Mouse (Mus musculus): ENCODE measurements at regions not wholly inside any gene's neighbourhood (a gene's known extent, or its start where the extent isn't known, plus 50 kb on each side); places are given as distances from the start of the nearest gene placed in this dataset.

DNA sequence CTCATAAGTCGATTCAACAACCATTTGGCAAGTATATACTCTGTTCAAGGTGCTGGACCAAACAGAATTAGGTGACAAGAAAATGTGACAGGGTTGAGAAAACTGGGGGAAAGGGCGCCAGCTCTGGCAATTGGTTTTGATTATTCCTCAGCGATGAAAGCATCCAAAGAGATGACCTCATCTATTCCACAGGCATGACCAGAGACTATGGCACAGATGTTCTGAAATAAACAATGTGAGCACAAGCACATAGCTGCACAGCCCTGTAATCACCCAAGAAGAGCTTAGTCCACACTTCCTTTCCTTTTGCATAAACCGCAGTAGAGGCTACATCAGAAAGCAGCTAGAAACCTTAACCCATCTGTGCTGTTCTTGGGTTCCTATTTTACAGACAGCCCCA is 272.6 kb upstream of the Tmc3 start:
- ATAC-seq (replicated peaks; ENCODE audit: insufficient number of reproducible peaks, low FRiP score, low TSS enrichment, low read depth) (no peak), DNase-seq (ENCODE audit: low spot score) (peak; percentile 9)
- no peaks in the 10 kb centered on the region for H3K27me3 ChIP-seq (ENCODE audit: control insufficient read depth, insufficient read depth, low read length)
- no peak overlapping the region for H3K4me3 ChIP-seq (ENCODE audit: low read depth, low read length)
- 69% methylated on average over 4 of the region's 4 CpGs for WGBS
- no peaks in the 10 kb centered on the region for H3K4me1 ChIP-seq (ENCODE audit: control insufficient read depth, insufficient read depth, low read length)
- H3K9me3 ChIP-seq (replicated peaks; ENCODE audit: control insufficient read depth, low read length), result no peaks in the 10 kb centered on the region
- H3K4me2 ChIP-seq (ENCODE audit: low read depth, low read length), result no peak overlapping the region
- no peak overlapping the region for H3K27ac ChIP-seq (replicated peaks; ENCODE audit: low read depth, low read length)
- H3K36me3 ChIP-seq (replicated peaks; ENCODE audit: control insufficient read depth, insufficient read depth, low read depth, low read length), result no peaks in the 10 kb centered on the region
- H3K9ac ChIP-seq (replicated peaks; ENCODE audit: low read length), result no peak overlapping the region

DNA sequence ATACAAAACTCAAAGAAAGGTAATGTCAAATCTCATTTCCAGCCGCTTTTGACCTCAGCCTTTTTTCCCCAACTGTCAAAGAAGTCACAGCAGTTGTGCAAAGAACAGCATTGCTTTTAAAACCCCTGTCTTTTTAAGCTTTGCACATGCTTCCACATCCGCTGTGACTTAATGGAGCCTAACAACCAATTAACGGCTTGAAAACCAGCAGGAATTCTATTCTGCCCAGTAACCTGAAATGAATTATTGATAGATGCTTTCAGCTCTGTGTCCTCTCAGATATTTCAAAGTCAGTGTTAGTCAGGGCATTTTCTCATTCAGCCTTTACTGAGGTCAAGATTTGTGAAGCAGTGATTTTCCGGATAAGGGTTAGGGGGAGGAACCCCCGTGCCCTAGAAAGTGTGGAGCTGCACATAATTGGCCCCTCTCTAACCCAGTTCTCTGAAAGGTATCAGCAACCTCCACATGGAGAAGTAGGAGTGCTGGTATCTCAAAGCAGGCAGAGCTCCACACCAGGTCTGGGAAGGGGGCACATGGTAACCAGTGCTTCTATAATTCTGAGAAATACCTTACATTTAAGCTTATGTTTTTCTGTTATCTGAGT is 254.8 kb upstream of the Tmc3 start:
- H3K9me3 ChIP-seq (replicated peaks; ENCODE audit: control insufficient read depth, low read length), result no peaks in the 10 kb centered on the region
- H3K36me3 ChIP-seq (replicated peaks; ENCODE audit: control insufficient read depth, insufficient read depth, low read depth, low read length), result no peaks in the 10 kb centered on the region
- no peak overlapping the region for H3K4me3 ChIP-seq (ENCODE audit: low read depth, low read length)
- no peaks in the 10 kb centered on the region for H3K27me3 ChIP-seq (ENCODE audit: control insufficient read depth, insufficient read depth, low read length)
- WGBS, result 59% methylated on average over 5 of the region's 5 CpGs
- no peaks in the 10 kb centered on the region for H3K4me1 ChIP-seq (ENCODE audit: control insufficient read depth, insufficient read depth, low read length)
- H3K4me2 ChIP-seq (ENCODE audit: low read depth, low read length), result no peak overlapping the region
- H3K9ac ChIP-seq (replicated peaks; ENCODE audit: low read length), result no peak overlapping the region
- DNase-seq (ENCODE audit: low spot score) (no peak), ATAC-seq (replicated peaks; ENCODE audit: insufficient number of reproducible peaks, low FRiP score, low TSS enrichment, low read depth) (0 out of 2 replicates have a peak, but pooled peaks have one; percentile 52)
- H3K27ac ChIP-seq (replicated peaks; ENCODE audit: low read depth, low read length), result no peak overlapping the region

DNA sequence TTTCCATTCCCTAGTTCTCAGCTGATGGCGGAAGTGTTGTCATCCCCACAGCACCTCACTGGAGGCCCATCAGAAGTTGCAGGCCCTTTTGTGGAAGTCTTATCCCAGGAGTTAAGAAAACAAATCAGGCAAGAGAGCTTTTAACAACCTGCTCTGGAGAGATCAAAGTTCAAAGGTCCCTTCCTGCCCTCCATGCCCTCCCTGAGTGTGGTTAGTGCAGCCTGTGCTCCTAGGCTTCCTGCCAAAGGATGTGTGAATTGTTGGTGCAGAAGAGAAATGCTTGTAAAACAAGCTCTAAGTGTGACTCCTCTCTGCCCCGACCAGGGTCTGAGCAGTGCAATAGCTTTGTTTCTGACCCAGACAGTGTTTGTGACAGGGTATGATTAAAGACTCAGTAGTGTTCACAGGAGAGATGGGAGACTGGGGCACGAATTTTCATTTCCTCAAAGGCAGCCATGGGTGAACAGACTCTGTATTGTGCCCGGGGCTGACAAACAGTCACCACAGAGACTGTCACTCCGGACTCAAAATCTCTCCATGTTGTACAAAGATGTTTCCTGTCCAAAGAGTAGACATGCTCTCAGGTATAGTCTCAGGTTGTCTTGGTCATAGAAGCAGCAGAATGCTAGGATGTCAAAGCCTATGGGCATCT is 237.5 kb upstream of the Tmc3 start:
- WGBS, result 43% methylated on average over 5 of the region's 5 CpGs
- Histone ChIP-seq H3K4me2 (ENCODE audit: low read depth, low read length) (no peak overlapping the region), H3K4me3 (ENCODE audit: low read depth, low read length) (no peak overlapping the region), H3K9me3 (replicated peaks; ENCODE audit: control insufficient read depth, low read length) (no peaks in the 10 kb centered on the region), H3K36me3 (replicated peaks; ENCODE audit: control insufficient read depth, insufficient read depth, low read depth, low read length) (no peaks in the 10 kb centered on the region), H3K9ac (replicated peaks; ENCODE audit: low read length) (no peak overlapping the region), H3K27ac (replicated peaks; ENCODE audit: low read depth, low read length) (no peak overlapping the region), H3K4me1 (ENCODE audit: control insufficient read depth, insufficient read depth, low read length) (no peaks in the 10 kb centered on the region), H3K27me3 (ENCODE audit: control insufficient read depth, insufficient read depth, low read length) (no peaks in the 10 kb centered on the region)
- no peak for ATAC-seq (replicated peaks; ENCODE audit: insufficient number of reproducible peaks, low FRiP score, low TSS enrichment, low read depth)
- no peak for DNase-seq (ENCODE audit: low spot score)

DNA sequence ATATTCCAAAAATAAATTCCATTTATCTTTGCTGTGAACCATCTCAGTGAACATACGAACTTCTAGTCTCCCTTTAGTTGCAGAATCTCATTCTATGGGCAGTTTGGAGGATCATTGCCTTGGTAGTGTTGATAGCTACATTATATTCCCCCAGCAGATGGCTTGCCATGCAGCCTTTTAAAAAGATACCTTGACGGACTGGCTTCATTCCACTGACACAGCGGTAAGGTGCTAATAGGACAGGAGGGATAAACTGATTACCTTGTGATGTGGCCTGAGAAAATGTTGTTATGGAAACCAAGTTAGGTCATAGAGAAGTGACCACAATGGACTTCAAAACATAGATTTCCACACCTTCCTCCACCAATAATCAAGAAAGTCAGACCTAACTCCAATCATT is 215.5 kb upstream of the Tmc3 start:
- Histone ChIP-seq H3K27ac (replicated peaks; ENCODE audit: low read depth, low read length) (no peak overlapping the region), H3K4me3 (ENCODE audit: low read depth, low read length) (no peak overlapping the region), H3K4me2 (ENCODE audit: low read depth, low read length) (no peak overlapping the region), H3K27me3 (ENCODE audit: control insufficient read depth, insufficient read depth, low read length) (no peaks in the 10 kb centered on the region), H3K9ac (replicated peaks; ENCODE audit: low read length) (no peak overlapping the region), H3K9me3 (replicated peaks; ENCODE audit: control insufficient read depth, low read length) (no peaks in the 10 kb centered on the region), H3K36me3 (replicated peaks; ENCODE audit: control insufficient read depth, insufficient read depth, low read depth, low read length) (no peaks in the 10 kb centered on the region), H3K4me1 (ENCODE audit: control insufficient read depth, insufficient read depth, low read length) (no peaks in the 10 kb centered on the region)
- DNase-seq (ENCODE audit: low spot score) (no peak), ATAC-seq (replicated peaks; ENCODE audit: insufficient number of reproducible peaks, low FRiP score, low TSS enrichment, low read depth) (no peak)
- WGBS, result 86% methylated on average over 3 of the region's 3 CpGs

DNA sequence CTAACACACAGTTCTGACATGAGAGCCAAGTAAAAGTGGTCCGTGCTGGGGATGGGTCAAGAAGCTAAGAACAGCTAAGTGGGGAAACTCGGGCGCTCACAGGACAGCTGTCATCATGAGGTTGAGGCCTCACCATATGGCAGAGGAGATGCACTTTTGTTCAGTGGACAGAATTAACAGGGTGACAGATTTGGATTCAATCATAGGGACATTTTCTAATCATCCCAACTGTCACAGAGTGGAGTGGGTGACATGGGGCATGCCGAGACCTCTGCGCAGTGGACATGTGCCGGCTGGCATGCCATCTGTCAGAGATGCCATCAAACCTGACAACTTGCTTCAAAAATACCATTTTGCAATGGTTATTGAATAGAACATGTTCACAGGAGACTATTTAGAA is 215.1 kb upstream of the Tmc3 start:
- H3K27ac ChIP-seq (replicated peaks; ENCODE audit: low read depth, low read length), result no peak overlapping the region
- 93% methylated on average over 6 of the region's 6 CpGs for WGBS
- no peak for ATAC-seq (replicated peaks; ENCODE audit: insufficient number of reproducible peaks, low FRiP score, low TSS enrichment, low read depth)
- H3K36me3 ChIP-seq (replicated peaks; ENCODE audit: control insufficient read depth, insufficient read depth, low read depth, low read length), result no peaks in the 10 kb centered on the region
- no peaks in the 10 kb centered on the region for H3K27me3 ChIP-seq (ENCODE audit: control insufficient read depth, insufficient read depth, low read length)
- DNase-seq (ENCODE audit: low spot score), result no peak
- H3K9ac ChIP-seq (replicated peaks; ENCODE audit: low read length), result no peak overlapping the region
- H3K4me2 ChIP-seq (ENCODE audit: low read depth, low read length), result no peak overlapping the region
- no peaks in the 10 kb centered on the region for H3K4me1 ChIP-seq (ENCODE audit: control insufficient read depth, insufficient read depth, low read length)
- no peak overlapping the region for H3K4me3 ChIP-seq (ENCODE audit: low read depth, low read length)
- no peaks in the 10 kb centered on the region for H3K9me3 ChIP-seq (replicated peaks; ENCODE audit: control insufficient read depth, low read length)

DNA sequence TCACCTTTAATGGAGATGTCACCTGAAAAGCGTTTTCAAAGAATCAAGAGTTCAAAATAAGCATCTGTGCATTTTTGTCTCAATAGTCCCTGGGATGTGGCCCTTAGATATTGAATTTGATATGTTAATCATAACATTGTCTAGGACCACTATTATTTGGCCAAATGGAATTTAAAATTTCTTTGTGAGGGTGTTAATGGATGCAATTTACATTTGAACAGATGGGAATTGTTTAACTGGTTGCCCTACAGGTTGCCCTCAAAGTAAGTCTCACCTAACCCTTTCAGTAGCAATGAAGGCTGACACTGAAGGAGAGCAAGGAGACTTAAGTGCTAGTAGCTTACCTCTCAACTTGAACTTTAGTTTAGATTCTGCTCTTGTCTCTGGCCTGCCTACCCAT is 207.9 kb upstream of the Tmc3 start:
- Histone ChIP-seq H3K9me3 (replicated peaks; ENCODE audit: control insufficient read depth, low read length) (no peaks in the 10 kb centered on the region), H3K4me2 (ENCODE audit: low read depth, low read length) (no peak overlapping the region), H3K9ac (replicated peaks; ENCODE audit: low read length) (no peak overlapping the region), H3K27ac (replicated peaks; ENCODE audit: low read depth, low read length) (no peak overlapping the region), H3K4me3 (ENCODE audit: low read depth, low read length) (no peak overlapping the region), H3K27me3 (ENCODE audit: control insufficient read depth, insufficient read depth, low read length) (no peaks in the 10 kb centered on the region), H3K4me1 (ENCODE audit: control insufficient read depth, insufficient read depth, low read length) (no peaks in the 10 kb centered on the region), H3K36me3 (replicated peaks; ENCODE audit: control insufficient read depth, insufficient read depth, low read depth, low read length) (no peaks in the 10 kb centered on the region)
- no peak for DNase-seq (ENCODE audit: low spot score)
- 79% methylated on average over 1 of the region's 1 CpGs for WGBS
- ATAC-seq (replicated peaks; ENCODE audit: insufficient number of reproducible peaks, low FRiP score, low TSS enrichment, low read depth), result no peak

DNA sequence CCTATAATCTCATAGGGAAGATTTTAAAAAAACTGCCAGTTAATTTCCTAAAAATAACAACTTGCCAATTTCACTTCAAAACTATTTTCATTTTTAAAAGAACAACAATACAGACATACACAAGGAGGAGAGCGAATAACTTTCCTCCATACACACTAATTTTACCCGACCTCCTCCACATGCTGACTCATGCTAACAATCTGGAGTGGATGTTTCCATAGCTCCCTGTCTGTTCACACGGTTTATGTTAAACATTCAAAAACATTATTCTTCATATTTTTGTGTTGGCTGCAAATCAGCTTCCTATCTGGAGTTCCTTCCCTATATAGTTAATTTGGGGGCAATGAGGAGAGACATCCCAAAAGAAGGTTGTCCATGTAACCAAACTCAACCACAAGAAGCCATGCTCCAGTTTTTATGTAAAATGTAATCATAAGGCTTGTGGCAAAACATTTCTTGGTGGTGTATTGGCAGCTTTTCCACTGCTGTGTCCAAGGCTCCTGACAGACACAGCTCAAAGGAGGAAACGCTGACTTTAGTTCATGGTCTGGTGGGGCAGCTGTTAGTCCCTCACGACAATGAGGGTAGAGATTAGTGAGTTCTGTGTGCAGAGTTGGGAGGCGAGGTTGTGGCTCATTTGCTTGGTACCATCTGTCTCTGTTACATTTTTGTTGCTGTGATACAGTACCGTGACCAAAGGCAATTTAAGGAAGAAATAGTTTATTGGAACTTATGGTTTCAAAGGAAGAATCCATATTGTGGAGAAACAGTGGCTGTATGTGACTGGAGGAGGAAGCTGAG is 203.1 kb upstream of the Tmc3 start:
- ATAC-seq (replicated peaks; ENCODE audit: insufficient number of reproducible peaks, low FRiP score, low TSS enrichment, low read depth) (no peak), DNase-seq (ENCODE audit: low spot score) (no peak)
- Histone ChIP-seq H3K4me2 (ENCODE audit: low read depth, low read length) (no peak overlapping the region), H3K9ac (replicated peaks; ENCODE audit: low read length) (no peak overlapping the region), H3K4me3 (ENCODE audit: low read depth, low read length) (no peak overlapping the region), H3K27ac (replicated peaks; ENCODE audit: low read depth, low read length) (no peak overlapping the region), H3K36me3 (replicated peaks; ENCODE audit: control insufficient read depth, insufficient read depth, low read depth, low read length) (no peaks in the 10 kb centered on the region), H3K4me1 (ENCODE audit: control insufficient read depth, insufficient read depth, low read length) (no peaks in the 10 kb centered on the region), H3K27me3 (ENCODE audit: control insufficient read depth, insufficient read depth, low read length) (no peaks in the 10 kb centered on the region), H3K9me3 (replicated peaks; ENCODE audit: control insufficient read depth, low read length) (no peaks in the 10 kb centered on the region)
- WGBS, result 81% methylated on average over 7 of the region's 7 CpGs

DNA sequence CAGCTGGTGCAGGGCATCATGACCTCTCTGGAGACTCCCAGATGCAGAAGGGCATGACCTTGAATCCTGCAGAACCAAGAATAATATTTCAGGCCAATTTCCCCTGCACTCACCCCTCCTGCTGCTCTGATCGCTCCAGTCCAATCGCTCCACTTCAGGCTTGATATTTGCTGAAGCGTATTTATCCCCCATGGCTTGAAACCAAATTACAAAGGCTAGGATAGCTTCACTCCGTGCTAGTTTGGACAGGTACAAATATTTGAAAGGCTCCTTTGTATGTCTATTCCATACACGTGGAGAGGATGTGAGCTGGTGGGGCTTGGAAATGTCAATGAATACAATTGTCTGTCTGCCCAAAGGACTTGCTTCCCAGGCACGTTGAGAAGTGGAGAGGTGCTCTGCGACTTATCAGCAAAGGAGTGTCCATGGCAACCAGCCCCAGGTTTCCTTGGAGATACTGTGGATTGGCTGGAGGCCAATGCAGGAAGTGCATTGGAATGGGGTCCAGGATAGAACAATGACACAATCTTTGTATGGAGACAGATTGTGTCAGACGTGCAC is 201.8 kb upstream of the Tmc3 start:
- WGBS, result 30% methylated on average over 8 of the region's 8 CpGs
- peak; percentile 56 for DNase-seq (ENCODE audit: low spot score)
- Histone ChIP-seq H3K4me3 (ENCODE audit: low read depth, low read length) (no peak overlapping the region), H3K4me1 (ENCODE audit: control insufficient read depth, insufficient read depth, low read length) (no peaks in the 10 kb centered on the region), H3K9me3 (replicated peaks; ENCODE audit: control insufficient read depth, low read length) (no peaks in the 10 kb centered on the region), H3K4me2 (ENCODE audit: low read depth, low read length) (no peak overlapping the region), H3K27ac (replicated peaks; ENCODE audit: low read depth, low read length) (0 out of 2 replicates have a peak overlapping the region, but pooled peaks have one; percentile 20), H3K36me3 (replicated peaks; ENCODE audit: control insufficient read depth, insufficient read depth, low read depth, low read length) (no peaks in the 10 kb centered on the region), H3K27me3 (ENCODE audit: control insufficient read depth, insufficient read depth, low read length) (no peaks in the 10 kb centered on the region), H3K9ac (replicated peaks; ENCODE audit: low read length) (no peak overlapping the region)
- ATAC-seq (replicated peaks; ENCODE audit: insufficient number of reproducible peaks, low FRiP score, low TSS enrichment, low read depth), result peak; percentile 73

Measured in embryonic facial prominence, embryonic 11.5 days (tissue).